Mouse (Mus musculus) heart, adult 10 weeks (tissue): Measurements from ENCODE around the gene Gys1. TPM values are rescaled to one million over a fixed set of nuclear protein-coding genes. Genes with fewer than 3 reads are reported as not detected.

ENCODE experiments used
- polyA plus RNA-seq: library from polyadenylated mRNA; stranded (reverse); fragments of 350-450 nt; fragmentation: Illumina TruSeq; extraction: RNeasy Lipid Tissue Mini Kit (QIAGEN cat#74804); gene quantifications from one replicate; pipeline ENCODE4 v1.2.3, GENCODE M21; 2014; ENCODE audit warnings: low read depth, low replicate concordance

Gys1 gene
- 80.5 TPM for polyA plus RNA-seq

GRCm38 (mm10) chr7:45434203-45435015 lies at the start of gene Gys1:
Gys1 (plus strand) TSS chr7:45434844.

GRCm38 (mm10) chr7:45395578-45396336 lies 38.9 kb upstream of the Gys1 start, which contains the start of gene Snrnp70:
Snrnp70 (minus strand) TSS chr7:45395742.

GRCm38 (mm10) chr7:45405091-45406075 lies 29.3 kb upstream of the Gys1 start, which contains the start of gene Kcna7:
Kcna7 (plus strand) TSS chr7:45405653.

GRCm38 (mm10) chr7:45413113-45413863 lies 21.4 kb upstream of the Gys1 start, which contains the start of gene Ntf5:
Ntf5 (plus strand) TSS chr7:45413695.

GRCm38 (mm10) chr7:45420615-45420919 lies 14.1 kb upstream of the Gys1 start, which contains the start of gene Lhb:
Lhb (plus strand) TSS chr7:45420820.

GRCm38 (mm10) chr7:45437521-45438276 lies 3.1 kb downstream of the Gys1 start, which contains the start of gene Ruvbl2:
Ruvbl2 (minus strand) TSS chr7:45438096.

GRCm38 (mm10) chr7:45459564-45460140 lies 25.0 kb downstream of the Gys1 start, which contains the start of gene Ftl1:
Ftl1 (minus strand) TSS chr7:45459884.

GRCm38 (mm10) chr7:45466283-45467089 lies 31.8 kb downstream of the Gys1 start, which contains the start of gene Bax:
Bax (minus strand) TSS chr7:45466898.

GRCm38 (mm10) chr7:45481374-45481927 lies 46.8 kb downstream of the Gys1 start, which contains the start of gene Tulp2:
Tulp2 (plus strand) TSS chr7:45481877.

GRCm38 (mm10) chr7:45486761-45487415 lies 52.2 kb downstream of the Gys1 start, which contains the start of gene Gm45808:
Gm45808 (minus strand) TSS chr7:45486811.

GRCm38 (mm10) chr7:45488293-45489204 lies 53.9 kb downstream of the Gys1 start, which contains the start of gene Dhdh:
Dhdh (minus strand) TSS chr7:45488805.

Other genes starting within 250 kb of the Gys1 start
- not detected for gene Ccdc155, start 230.0 kb upstream of the Gys1 start, polyA plus RNA-seq
- gene Dkkl1, start 222.7 kb upstream of the Gys1 start, polyA plus RNA-seq = not detected
- 7.8 TPM for gene Tead2, start 219.1 kb upstream of the Gys1 start, polyA plus RNA-seq
- gene Cd37, start 195.7 kb upstream of the Gys1 start, polyA plus RNA-seq = 3.0 TPM
- gene Slc6a16, start 193.8 kb upstream of the Gys1 start, polyA plus RNA-seq = not detected
- gene Slc6a21, start 157.3 kb upstream of the Gys1 start, polyA plus RNA-seq = not detected
- 31.0 TPM for gene Trpm4, start 101.1 kb upstream of the Gys1 start, polyA plus RNA-seq
- gene Hrc, start 99.6 kb upstream of the Gys1 start, polyA plus RNA-seq = 1,149 TPM
- 0.24 TPM for gene Ppfia3, start 67.8 kb upstream of the Gys1 start, polyA plus RNA-seq
- gene Lin7b, start 64.3 kb upstream of the Gys1 start, polyA plus RNA-seq = 1.2 TPM
- gene Snrnp70, start 39.1 kb upstream of the Gys1 start, polyA plus RNA-seq = 154 TPM
- gene Kcna7, start 29.2 kb upstream of the Gys1 start, polyA plus RNA-seq = 4.3 TPM
- 0.24 TPM for gene Ntf5, start 21.1 kb upstream of the Gys1 start, polyA plus RNA-seq
- gene Lhb, start 14.0 kb upstream of the Gys1 start, polyA plus RNA-seq = not detected
- 27.2 TPM for gene Ruvbl2, start 3.3 kb downstream of the Gys1 start, polyA plus RNA-seq
- 688 TPM for gene Ftl1, start 25.0 kb downstream of the Gys1 start, polyA plus RNA-seq
- gene Bax, start 32.1 kb downstream of the Gys1 start, polyA plus RNA-seq = 36.8 TPM
- gene Tulp2, start 47.0 kb downstream of the Gys1 start, polyA plus RNA-seq = not detected
- gene Gm45808, start 52.0 kb downstream of the Gys1 start, polyA plus RNA-seq = 1.7 TPM
- gene Dhdh, start 54.0 kb downstream of the Gys1 start, polyA plus RNA-seq = 13.6 TPM
- 147 TPM for gene Nucb1, start 75.6 kb downstream of the Gys1 start, polyA plus RNA-seq
- gene Ppp1r15a, start 91.4 kb downstream of the Gys1 start, polyA plus RNA-seq = 41.3 TPM
- gene Plekha4, start 91.5 kb downstream of the Gys1 start, polyA plus RNA-seq = 3.6 TPM
- not detected for gene Hsd17b14, start 120.0 kb downstream of the Gys1 start, polyA plus RNA-seq
- gene Bcat2, start 135.3 kb downstream of the Gys1 start, polyA plus RNA-seq = 137 TPM
- not detected for gene Fgf21, start 180.6 kb downstream of the Gys1 start, polyA plus RNA-seq
- not detected for gene Fut1, start 182.4 kb downstream of the Gys1 start, polyA plus RNA-seq
- gene Izumo1, start 187.0 kb downstream of the Gys1 start, polyA plus RNA-seq = 0.31 TPM
- 16.5 TPM for gene Rasip1, start 192.6 kb downstream of the Gys1 start, polyA plus RNA-seq
- gene Mamstr, start 205.1 kb downstream of the Gys1 start, polyA plus RNA-seq = 5.1 TPM
- 1.1 TPM for gene Fut2, start 231.6 kb downstream of the Gys1 start, polyA plus RNA-seq
- not detected for gene Ntn5, start 249.2 kb downstream of the Gys1 start, polyA plus RNA-seq